Mouse (Mus musculus) G1E (cell line): ENCODE data around the gene Ssr2.

Source experiments
- CTCF ChIP-seq: IDR thresholded peaks from 2 replicates; pipeline ENCODE4 v1.5.1; 2012; ENCODE audit warnings: low read depth, low read length, inconsistent platforms, mixed read lengths
- TAL1 ChIP-seq: conservative IDR thresholded peaks from 2 replicates; pipeline ENCODE4 v1.6.1; 2012; ENCODE audit warnings: low read depth, low read length, inconsistent platforms, mixed read lengths

- TF ChIP-seq CTCF (no peak), TAL1 (no peak)
Observed at GRCm38 (mm10) chr3:88567892-88568291, 7.8 kb upstream of the Ssr2 start.
